Mouse (Mus musculus) embryo, embryonic 9.5 days (tissue): ENCODE data around the gene Cdh4.

Experiments
- DNase-seq: peaks from one replicate; pipeline ENCODE4 v3.0.0-alpha.2; 2017; ENCODE audit errors: extremely low spot score

Gene Cdh4

GRCm38 (mm10) chr2:179853892-179854291, 411.7 kb downstream of the Cdh4 start:
- no peak for DNase-seq

- DNase-seq: no peak
Measured at GRCm38 (mm10) chr2:179857086-179857485, 414.9 kb downstream of the Cdh4 start.

GRCm38 (mm10) chr2:179862676-179863075, 420.4 kb downstream of the Cdh4 start:
- no peak for DNase-seq

GRCm38 (mm10) chr2:179863266-179863665, 421.0 kb downstream of the Cdh4 start:
- DNase-seq: peak; percentile 35

GRCm38 (mm10) chr2:179865097-179865496, 422.9 kb downstream of the Cdh4 start:
- DNase-seq: no peak

- no peak for DNase-seq
Measured at GRCm38 (mm10) chr2:179867669-179868068, 425.4 kb downstream of the Cdh4 start.

- no peak for DNase-seq
Measured at GRCm38 (mm10) chr2:179869871-179870270, 427.6 kb downstream of the Cdh4 start.

GRCm38 (mm10) chr2:179872724-179873123, 430.5 kb downstream of the Cdh4 start:
- DNase-seq: no peak

- peak; percentile 35 for DNase-seq
Measured at GRCm38 (mm10) chr2:179873315-179873714, 431.1 kb downstream of the Cdh4 start.

GRCm38 (mm10) chr2:179875147-179875546, 432.9 kb downstream of the Cdh4 start:
- DNase-seq: peak; percentile 80

- DNase-seq: peak; percentile 42
Measured at GRCm38 (mm10) chr2:179877551-179878215, 435.5 kb downstream of the Cdh4 start.

- DNase-seq: peak; percentile 14
Measured at GRCm38 (mm10) chr2:179884561-179884960, 442.3 kb downstream of the Cdh4 start.

GRCm38 (mm10) chr2:179891048-179891447, 448.8 kb downstream of the Cdh4 start:
- no peak for DNase-seq

- DNase-seq: no peak
Measured at GRCm38 (mm10) chr2:179896949-179897348, 454.7 kb downstream of the Cdh4 start.

GRCm38 (mm10) chr2:179912911-179913310, 470.7 kb downstream of the Cdh4 start:
- peak; percentile 9 for DNase-seq

GRCm38 (mm10) chr2:179913349-179913748, 471.1 kb downstream of the Cdh4 start:
- DNase-seq: peak; percentile 11

- no peak for DNase-seq
Measured at GRCm38 (mm10) chr2:179914246-179914645, 472.0 kb downstream of the Cdh4 start.

GRCm38 (mm10) chr2:179916877-179917673, 474.8 kb downstream of the Cdh4 start:
- peak; percentile 60 for DNase-seq

GRCm38 (mm10) chr2:179920042-179920441, 477.8 kb downstream of the Cdh4 start:
- no peak for DNase-seq

- no peak for DNase-seq
Measured at GRCm38 (mm10) chr2:179921021-179921653, 478.9 kb downstream of the Cdh4 start.

GRCm38 (mm10) chr2:179924038-179924437, 481.8 kb downstream of the Cdh4 start:
- no peak for DNase-seq

- no peak for DNase-seq
Measured at GRCm38 (mm10) chr2:179929166-179929565, 486.9 kb downstream of the Cdh4 start.

GRCm38 (mm10) chr2:179931741-179932140, 489.5 kb downstream of the Cdh4 start:
- no peak for DNase-seq
